Mouse (Mus musculus) megakaryocyte, embryonic 14.5 days (primary cell): ENCODE data around the gene Gm36210. TPM values are rescaled to one million over a fixed set of nuclear protein-coding genes. Genes with fewer than 3 reads are reported as not detected.
A peak's percentile ranks its signal among the peaks of the same experiment; 100 is the strongest.

Experiments
- H3K27me3 ChIP-seq: replicated peaks from 2 replicates; pipeline ENCODE3; 2012; ENCODE audit warnings: inconsistent platforms
- H3K36me3 ChIP-seq: replicated peaks from 2 replicates; pipeline ENCODE3; 2012; ENCODE audit warnings: low read length, inconsistent platforms, mixed read lengths
- H3K4me1 ChIP-seq: 2 replicates; pipeline ENCODE4 v1.6.1; 2012; ENCODE audit warnings: inconsistent platforms
- H3K4me3 ChIP-seq: replicated peaks from 2 replicates; pipeline ENCODE3; 2012; ENCODE audit warnings: moderate library complexity, mild to moderate bottlenecking, inconsistent platforms
- H3K9me3 ChIP-seq: 2 replicates; pipeline ENCODE4 v1.6.1; 2012; ENCODE audit warnings: inconsistent platforms
- FLI1 ChIP-seq: IDR thresholded peaks from 2 replicates; pipeline ENCODE4 v1.6.1; 2012; ENCODE audit warnings: low read length, inconsistent platforms, mixed read lengths
- GATA1 ChIP-seq: IDR thresholded peaks from 3 replicates; pipeline ENCODE4 v1.6.1; 2012; ENCODE audit warnings: mixed read lengths, low read length, inconsistent platforms, borderline replicate concordance
- polyA plus RNA-seq: library from polyadenylated mRNA; stranded (reverse); fragments of >175 nt; gene quantifications from 2 replicates; pipeline ENCODE4 v1.2.3, GENCODE M21; 2012; ENCODE audit warnings: low replicate concordance; ENCODE audit not compliant: insufficient read depth

Gene Gm36210
- polyA plus RNA-seq, result not detected in 2 replicates

- H3K27me3 ChIP-seq, result peaks cover 24% of the 10 kb centered on the region
- H3K9me3 ChIP-seq, result no peaks in the 10 kb centered on the region
- H3K4me3 ChIP-seq, result no peak within 1 kb of the TSS
- H3K36me3 ChIP-seq, result no peaks in the 10 kb centered on the region
- TF ChIP-seq FLI1 (no peak), GATA1 (no peak)
- H3K4me1 ChIP-seq, result no peaks in the 10 kb centered on the region
Observed at GRCm38 (mm10) chr7:4906466-4906950, at the start of gene Gm36210. TSS of gene Gm36210 (minus strand) at chr7:4906516.

- H3K27me3 ChIP-seq, result peaks cover 39% of the 10 kb centered on the region
- no peak for TF ChIP-seq FLI1
- TF ChIP-seq GATA1, result no peak
- no peaks in the 10 kb centered on the region for H3K36me3 ChIP-seq
- no peak overlapping the region for H3K4me3 ChIP-seq
- peaks cover 9% of the 10 kb centered on the region; the same call in 1 of the 2 replicates for H3K9me3 ChIP-seq
- H3K4me1 ChIP-seq, result peaks cover 26% of the 10 kb centered on the region
Observed at GRCm38 (mm10) chr7:4953815-4954445, 47.6 kb upstream of the Gm36210 start.

GRCm38 (mm10) chr7:4950561-4951342 is 44.4 kb upstream of the Gm36210 start:
- Histone ChIP-seq H3K36me3 (no peaks in the 10 kb centered on the region), H3K4me1 (peaks cover 20% of the 10 kb centered on the region), H3K27me3 (peaks cover 56% of the 10 kb centered on the region), H3K4me3 (no peak overlapping the region), H3K9me3 (peaks cover 9% of the 10 kb centered on the region; the same call in 1 of the 2 replicates)
- TF ChIP-seq FLI1 (no peak), GATA1 (no peak)

GRCm38 (mm10) chr7:4948386-4948785 is 42.1 kb upstream of the Gm36210 start:
- H3K36me3 ChIP-seq, result no peaks in the 10 kb centered on the region
- H3K4me3 ChIP-seq, result no peak overlapping the region
- no peak for TF ChIP-seq FLI1
- no peak for TF ChIP-seq GATA1
- H3K9me3 ChIP-seq, result peaks cover 8% of the 10 kb centered on the region; the same call in 1 of the 2 replicates
- H3K4me1 ChIP-seq, result peaks cover 30% of the 10 kb centered on the region
- H3K27me3 ChIP-seq, result peaks cover 64% of the 10 kb centered on the region

- no peak for TF ChIP-seq FLI1
- TF ChIP-seq GATA1, result no peak
- Histone ChIP-seq H3K9me3 (peaks cover 3% of the 10 kb centered on the region; the same call in 1 of the 2 replicates), H3K36me3 (no peaks in the 10 kb centered on the region), H3K27me3 (peaks cover 59% of the 10 kb centered on the region), H3K4me1 (peaks cover 35% of the 10 kb centered on the region), H3K4me3 (no peak overlapping the region)
Observed at GRCm38 (mm10) chr7:4947855-4948254, 41.5 kb upstream of the Gm36210 start.

- TF ChIP-seq FLI1 (no peak), GATA1 (no peak)
- Histone ChIP-seq H3K4me3 (peak overlapping the region; percentile 89), H3K27me3 (peaks cover 48% of the 10 kb centered on the region), H3K4me1 (peaks cover 32% of the 10 kb centered on the region), H3K9me3 (no peaks in the 10 kb centered on the region), H3K36me3 (no peaks in the 10 kb centered on the region)
Observed at GRCm38 (mm10) chr7:4943223-4943815, 37.0 kb upstream of the Gm36210 start.

- Histone ChIP-seq H3K9me3 (no peaks in the 10 kb centered on the region), H3K4me3 (no peak overlapping the region), H3K4me1 (peaks cover 36% of the 10 kb centered on the region), H3K36me3 (no peaks in the 10 kb centered on the region), H3K27me3 (peaks cover 44% of the 10 kb centered on the region)
- no peak for TF ChIP-seq GATA1
- no peak for TF ChIP-seq FLI1
Observed at GRCm38 (mm10) chr7:4942673-4943072, 36.4 kb upstream of the Gm36210 start.

- TF ChIP-seq GATA1 (no peak), FLI1 (no peak)
- H3K9me3 ChIP-seq, result no peaks in the 10 kb centered on the region
- H3K4me1 ChIP-seq, result peaks cover 35% of the 10 kb centered on the region
- H3K4me3 ChIP-seq, result peak overlapping the region; percentile 51
- H3K36me3 ChIP-seq, result no peaks in the 10 kb centered on the region
- peaks cover 31% of the 10 kb centered on the region for H3K27me3 ChIP-seq
Observed at GRCm38 (mm10) chr7:4940068-4940479, 33.8 kb upstream of the Gm36210 start.

GRCm38 (mm10) chr7:4938456-4938855 is 32.1 kb upstream of the Gm36210 start:
- Histone ChIP-seq H3K9me3 (peaks cover 8% of the 10 kb centered on the region), H3K27me3 (peaks cover 23% of the 10 kb centered on the region), H3K4me1 (peaks cover 28% of the 10 kb centered on the region), H3K36me3 (no peaks in the 10 kb centered on the region), H3K4me3 (no peak overlapping the region)
- no peak for TF ChIP-seq FLI1
